Mouse (Mus musculus): ENCODE results near the gene Stum. TPM values are rescaled to one million over a fixed set of nuclear protein-coding genes. Genes with fewer than 3 reads are reported as not detected.

Gene Stum
- total RNA-seq, 1 experiment from 2014 or later, result not detected

GRCm38 (mm10) chr1:180419059-180419458 is 64.2 kb downstream of the Stum start:
- ATAC-seq (replicated peaks in 1 of 2; ENCODE audit: insufficient read depth in 1 of 2, low FRiP score in 2 of 2, low TSS enrichment in 1 of 2, low read depth in 1 of 2, poor library complexity in 2 of 2, severe bottlenecking in 2 of 2), result no peak

GRCm38 (mm10) chr1:180417118-180417517 is 66.2 kb downstream of the Stum start:
- ATAC-seq (replicated peaks in 1 of 2; ENCODE audit: insufficient read depth in 1 of 2, low FRiP score in 2 of 2, low TSS enrichment in 1 of 2, low read depth in 1 of 2, poor library complexity in 2 of 2, severe bottlenecking in 2 of 2), result peak; percentile 46 to 67; a peak in 3 of 4 replicates

- no peak for ATAC-seq (replicated peaks in 1 of 2; ENCODE audit: insufficient read depth in 1 of 2, low FRiP score in 2 of 2, low TSS enrichment in 1 of 2, low read depth in 1 of 2, poor library complexity in 2 of 2, severe bottlenecking in 2 of 2)
Observed at GRCm38 (mm10) chr1:180415836-180416235, 67.5 kb downstream of the Stum start.

GRCm38 (mm10) chr1:180415064-180415463 is 68.2 kb downstream of the Stum start:
- ATAC-seq (replicated peaks in 1 of 2; ENCODE audit: insufficient read depth in 1 of 2, low FRiP score in 2 of 2, low TSS enrichment in 1 of 2, low read depth in 1 of 2, poor library complexity in 2 of 2, severe bottlenecking in 2 of 2), result no peak

- ATAC-seq (replicated peaks in 1 of 2; ENCODE audit: insufficient read depth in 1 of 2, low FRiP score in 2 of 2, low TSS enrichment in 1 of 2, low read depth in 1 of 2, poor library complexity in 2 of 2, severe bottlenecking in 2 of 2), result no peak
Observed at GRCm38 (mm10) chr1:180410306-180410705, 73.0 kb downstream of the Stum start.

GRCm38 (mm10) chr1:180409771-180410170 is 73.5 kb downstream of the Stum start:
- no peak for ATAC-seq (replicated peaks in 1 of 2; ENCODE audit: insufficient read depth in 1 of 2, low FRiP score in 2 of 2, low TSS enrichment in 1 of 2, low read depth in 1 of 2, poor library complexity in 2 of 2, severe bottlenecking in 2 of 2)

GRCm38 (mm10) chr1:180408832-180409231 is 74.5 kb downstream of the Stum start:
- ATAC-seq (replicated peaks in 1 of 2; ENCODE audit: insufficient read depth in 1 of 2, low FRiP score in 2 of 2, low TSS enrichment in 1 of 2, low read depth in 1 of 2, poor library complexity in 2 of 2, severe bottlenecking in 2 of 2), result no peak

GRCm38 (mm10) chr1:180407727-180408719 is 75.3 kb downstream of the Stum start:
- ATAC-seq (replicated peaks in 1 of 2; ENCODE audit: insufficient read depth in 1 of 2, low FRiP score in 2 of 2, low TSS enrichment in 1 of 2, low read depth in 1 of 2, poor library complexity in 2 of 2, severe bottlenecking in 2 of 2), result no peak

GRCm38 (mm10) chr1:180407171-180407671 is 76.1 kb downstream of the Stum start:
- peak; percentile 26 to 42; a peak in 1 of 4 replicates for ATAC-seq (replicated peaks in 1 of 2; ENCODE audit: insufficient read depth in 1 of 2, low FRiP score in 2 of 2, low TSS enrichment in 1 of 2, low read depth in 1 of 2, poor library complexity in 2 of 2, severe bottlenecking in 2 of 2)

- ATAC-seq (replicated peaks in 1 of 2; ENCODE audit: insufficient read depth in 1 of 2, low FRiP score in 2 of 2, low TSS enrichment in 1 of 2, low read depth in 1 of 2, poor library complexity in 2 of 2, severe bottlenecking in 2 of 2), result no peak
Observed at GRCm38 (mm10) chr1:180406336-180407035, 76.8 kb downstream of the Stum start.

GRCm38 (mm10) chr1:180405576-180406335 is 77.5 kb downstream of the Stum start:
- ATAC-seq (replicated peaks in 1 of 2; ENCODE audit: insufficient read depth in 1 of 2, low FRiP score in 2 of 2, low TSS enrichment in 1 of 2, low read depth in 1 of 2, poor library complexity in 2 of 2, severe bottlenecking in 2 of 2), result no peak

GRCm38 (mm10) chr1:180404706-180405105 is 78.6 kb downstream of the Stum start:
- ATAC-seq (replicated peaks in 1 of 2; ENCODE audit: insufficient read depth in 1 of 2, low FRiP score in 2 of 2, low TSS enrichment in 1 of 2, low read depth in 1 of 2, poor library complexity in 2 of 2, severe bottlenecking in 2 of 2), result no peak

GRCm38 (mm10) chr1:180403694-180404606 is 79.4 kb downstream of the Stum start:
- ATAC-seq (replicated peaks in 1 of 2; ENCODE audit: insufficient read depth in 1 of 2, low FRiP score in 2 of 2, low TSS enrichment in 1 of 2, low read depth in 1 of 2, poor library complexity in 2 of 2, severe bottlenecking in 2 of 2), result peak; percentile 58 to 71

GRCm38 (mm10) chr1:180403357-180403693 is 80.0 kb downstream of the Stum start:
- no peak for ATAC-seq (replicated peaks in 1 of 2; ENCODE audit: insufficient read depth in 1 of 2, low FRiP score in 2 of 2, low TSS enrichment in 1 of 2, low read depth in 1 of 2, poor library complexity in 2 of 2, severe bottlenecking in 2 of 2)

- ATAC-seq (replicated peaks in 1 of 2; ENCODE audit: insufficient read depth in 1 of 2, low FRiP score in 2 of 2, low TSS enrichment in 1 of 2, low read depth in 1 of 2, poor library complexity in 2 of 2, severe bottlenecking in 2 of 2), result no peak
Observed at GRCm38 (mm10) chr1:180402481-180403081, 80.7 kb downstream of the Stum start.

- ATAC-seq (replicated peaks in 1 of 2; ENCODE audit: insufficient read depth in 1 of 2, low FRiP score in 2 of 2, low TSS enrichment in 1 of 2, low read depth in 1 of 2, poor library complexity in 2 of 2, severe bottlenecking in 2 of 2), result peak in 1 of 2 experiments; percentile 21; a peak in 2 of 4 replicates
Observed at GRCm38 (mm10) chr1:180401725-180402124, 81.6 kb downstream of the Stum start.

All from hematopoietic stem cell, adult 5-6 weeks (primary cell).